Mouse (Mus musculus) right cerebral cortex, postnatal 4 days (tissue): ENCODE results near the gene Tns1.
"Not testable (repeated sequence)": the region's sequence is repeated elsewhere in the genome, so short reads cannot be mapped to it uniquely, and the experiment has no call there.

Experiments used
- DNase-seq: peaks from one replicate; pipeline ENCODE4 v3.0.0-alpha.2; 2022

Tns1 gene

GRCm38 (mm10) chr1:73905111-73905810 lies 219.0 kb downstream of the Tns1 start:
- DNase-seq, result no peak

DNA sequence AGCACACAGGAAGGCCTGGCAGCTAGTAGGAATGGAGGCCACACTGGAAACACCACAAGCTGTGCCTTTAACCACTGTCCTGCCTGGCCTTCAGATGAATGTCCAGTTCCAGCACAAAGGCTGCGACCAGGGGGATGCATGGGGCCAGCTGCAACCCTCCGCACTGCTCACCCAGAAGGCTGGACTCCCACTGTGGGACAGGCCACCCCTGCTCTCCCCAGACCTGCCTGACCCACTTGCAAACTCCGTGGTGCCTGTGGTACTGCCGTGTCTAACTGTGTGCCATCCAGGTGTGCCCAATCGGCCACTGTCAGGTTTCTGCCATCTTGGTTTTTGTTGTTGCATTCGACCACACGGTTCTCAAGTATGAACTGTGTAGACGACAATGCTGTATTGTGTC lies 219.6 kb downstream of the Tns1 start:
- DNase-seq, result no peak

DNA sequence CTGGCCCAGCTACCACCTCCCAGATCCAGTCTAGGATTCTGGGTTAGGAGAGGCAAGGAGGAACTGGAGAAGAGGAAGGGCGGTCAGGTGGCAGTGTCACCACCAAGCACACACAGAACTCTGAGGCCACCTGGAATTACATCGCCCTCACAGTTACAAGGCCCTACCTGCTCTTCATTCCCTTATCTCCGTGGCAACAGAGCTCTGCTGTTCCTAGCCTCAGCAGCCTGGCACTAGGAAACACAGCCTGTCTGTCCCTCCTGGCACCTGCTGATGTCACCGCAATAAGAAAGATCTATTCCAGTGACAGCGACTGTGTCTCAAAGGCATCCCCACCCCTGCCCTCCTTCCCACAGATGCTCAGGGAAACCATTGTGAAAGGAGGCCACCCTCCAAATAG lies 221.2 kb downstream of the Tns1 start:
- no peak for DNase-seq

DNA sequence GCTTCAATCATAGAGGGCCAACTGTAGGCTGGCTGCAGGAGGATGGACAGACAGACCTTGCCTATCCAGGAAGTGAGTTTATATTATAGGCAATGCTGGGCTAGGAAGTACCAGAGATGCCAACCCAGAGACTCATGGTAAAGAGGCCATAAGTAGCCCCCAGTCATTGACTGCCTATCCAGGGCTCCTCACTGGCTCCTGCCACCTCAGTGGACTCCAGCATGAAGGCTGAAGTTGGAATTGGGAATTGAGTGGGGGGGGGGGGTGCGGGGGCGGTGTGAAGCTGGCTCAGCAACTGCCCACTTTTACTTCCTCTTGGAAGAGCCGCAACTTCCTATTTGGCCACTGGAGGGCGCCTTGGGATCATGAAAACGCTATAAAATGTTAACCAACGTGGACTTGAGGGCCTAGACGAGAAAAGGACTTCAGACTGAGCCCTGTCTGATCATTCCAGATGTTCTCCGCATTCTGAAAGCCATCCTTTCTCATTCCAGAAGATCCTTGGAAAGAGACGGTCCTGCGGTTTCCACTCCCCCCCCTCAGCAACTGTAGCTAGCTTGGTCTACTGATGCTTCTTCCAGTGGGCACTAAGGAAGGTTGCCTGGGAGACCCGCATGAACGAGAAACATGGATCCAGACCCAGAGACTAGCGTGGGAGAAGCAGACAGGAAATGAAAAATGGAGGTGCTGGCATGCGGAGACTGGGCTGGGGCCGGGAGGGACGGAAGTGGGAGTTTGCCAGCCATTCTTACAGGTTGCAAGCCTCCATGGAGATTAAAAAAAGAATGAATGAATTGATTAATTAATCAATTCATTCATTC lies 221.9 kb downstream of the Tns1 start:
- peak; percentile 83 for DNase-seq

DNA sequence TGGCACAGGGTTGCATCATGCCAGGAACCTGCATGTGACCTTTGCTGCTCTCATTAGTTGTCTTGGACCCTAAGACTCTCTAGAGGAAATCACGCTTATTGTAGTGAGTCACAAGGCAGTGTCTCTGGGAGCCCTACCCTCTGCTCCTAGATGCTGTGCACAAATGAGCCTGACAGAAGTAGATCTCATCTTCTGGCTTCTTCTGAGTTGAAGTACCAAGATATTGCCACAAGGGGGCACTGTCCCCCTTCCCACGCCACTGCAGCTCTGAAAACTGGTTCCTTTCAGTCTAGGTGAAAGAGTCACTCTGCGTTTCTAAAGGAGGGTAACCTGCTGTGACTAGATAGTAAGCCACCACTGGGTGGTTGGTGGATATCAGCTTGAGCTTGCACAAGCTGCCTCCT lies 222.8 kb downstream of the Tns1 start:
- peak; percentile 67 for DNase-seq

DNA sequence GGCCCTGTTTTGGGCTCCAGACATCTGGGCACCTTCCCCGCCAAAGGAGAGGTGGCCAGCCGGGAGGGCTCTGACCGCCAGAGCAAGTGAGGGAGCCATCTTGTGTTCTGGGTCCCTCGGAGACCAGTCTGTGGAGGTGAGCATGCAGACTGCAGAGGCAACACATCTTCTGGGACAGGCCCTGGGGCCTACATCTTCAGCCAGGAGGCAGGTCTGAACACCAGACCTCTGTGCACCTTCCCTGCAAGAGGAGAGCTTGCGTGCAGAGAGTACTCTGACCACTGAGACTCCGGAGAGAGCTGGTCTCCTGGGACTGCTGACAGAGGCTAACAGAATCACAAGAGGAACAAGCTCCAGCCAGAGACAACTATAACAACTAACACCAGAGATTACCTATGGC lies 228.8 kb downstream of the Tns1 start:
- DNase-seq, result not testable (repeated sequence)

GRCm38 (mm10) chr1:73880731-73881130 lies 243.5 kb downstream of the Tns1 start:
- no peak for DNase-seq

- no peak for DNase-seq
Measured at GRCm38 (mm10) chr1:73875676-73876218, 248.5 kb downstream of the Tns1 start.

- no peak for DNase-seq
Measured at GRCm38 (mm10) chr1:73864314-73864713, 259.9 kb downstream of the Tns1 start.

- DNase-seq, result no peak
Measured at GRCm38 (mm10) chr1:73863074-73863431, 261.2 kb downstream of the Tns1 start.

- DNase-seq, result peak; percentile 73
Measured at GRCm38 (mm10) chr1:73862323-73863073, 261.8 kb downstream of the Tns1 start.

- no peak for DNase-seq
Measured at GRCm38 (mm10) chr1:73860421-73860820, 263.8 kb downstream of the Tns1 start.
